Mouse (Mus musculus) C2C12 (cell line): ENCODE data around the gene Ets1.

Source experiments
- CEBPB ChIP-seq: IDR thresholded peaks from one replicate; pipeline ENCODE4 v1.6.1; 2011; ENCODE audit warnings: low read depth, mild to moderate bottlenecking, control low read depth, moderate library complexity
- CTCF ChIP-seq: IDR thresholded peaks from one replicate; pipeline ENCODE4 v1.5.1; 2011; ENCODE audit not compliant: control insufficient read depth, insufficient read depth, insufficient read length
- FOSL1 ChIP-seq: IDR thresholded peaks from one replicate; pipeline ENCODE4 v1.8.0; 2011; ENCODE audit warnings: mild to moderate bottlenecking, low read length; ENCODE audit not compliant: poor library complexity, insufficient read depth, severe bottlenecking
- MYOD1 ChIP-seq: IDR thresholded peaks from one replicate; pipeline ENCODE4 v1.6.1; 2011; ENCODE audit warnings: low read depth; ENCODE audit not compliant: control insufficient read depth, insufficient read length

- TF ChIP-seq CTCF: no peak
- TF ChIP-seq MYOD1: no peak
- no peak for TF ChIP-seq CEBPB
- TF ChIP-seq FOSL1: no peak
Measured at GRCm38 (mm10) chr9:32743642-32744161, 107.7 kb downstream of the Ets1 start.
